Mouse (Mus musculus): ENCODE data around the gene Svep1. TPM values are rescaled to one million over a fixed set of nuclear protein-coding genes. Genes with fewer than 3 reads are reported as not detected.

Gene Svep1
- polyA plus RNA-seq, 1 experiment from 2014 or later = 0.33 TPM

DNA sequence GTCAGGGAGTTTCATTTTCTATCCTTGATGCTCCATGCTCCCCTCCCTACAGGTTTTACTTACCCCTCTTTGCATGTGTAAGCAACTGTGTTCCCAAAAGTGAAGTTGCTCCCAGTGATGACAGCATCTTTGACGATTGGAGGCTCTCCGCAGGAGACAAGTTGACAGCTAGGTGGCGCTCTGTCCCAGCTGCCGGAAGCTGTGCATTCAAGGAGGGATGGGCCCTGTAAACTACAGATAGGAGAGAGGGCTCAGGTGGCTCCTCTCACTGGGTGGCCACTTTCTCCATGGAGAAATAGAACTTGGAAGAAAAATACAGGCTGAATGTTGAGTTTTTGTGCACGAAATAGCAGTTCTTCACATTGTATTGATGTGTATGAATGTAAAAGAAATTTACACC is 124.1 kb downstream of the Svep1 start:
- no peak overlapping the region for H3K9ac ChIP-seq
- no peaks in the 10 kb centered on the region for H3K9me3 ChIP-seq (replicated peaks)
- no peaks in the 10 kb centered on the region for H3K36me3 ChIP-seq
- DNase-seq = peak; percentile 10
- no peak overlapping the region for H3K4me2 ChIP-seq
- H3K27ac ChIP-seq = no peak overlapping the region
- WGBS (ENCODE audit: insufficient replicate concordance) = 11% methylated on average over 5 of the region's 5 CpGs
- no peaks in the 10 kb centered on the region for H3K27me3 ChIP-seq
- H3K4me3 ChIP-seq (replicated peaks) = no peak overlapping the region
- ATAC-seq (ENCODE audit: low read depth) = no peak
- H3K4me1 ChIP-seq (replicated peaks) = no peaks in the 10 kb centered on the region

DNA sequence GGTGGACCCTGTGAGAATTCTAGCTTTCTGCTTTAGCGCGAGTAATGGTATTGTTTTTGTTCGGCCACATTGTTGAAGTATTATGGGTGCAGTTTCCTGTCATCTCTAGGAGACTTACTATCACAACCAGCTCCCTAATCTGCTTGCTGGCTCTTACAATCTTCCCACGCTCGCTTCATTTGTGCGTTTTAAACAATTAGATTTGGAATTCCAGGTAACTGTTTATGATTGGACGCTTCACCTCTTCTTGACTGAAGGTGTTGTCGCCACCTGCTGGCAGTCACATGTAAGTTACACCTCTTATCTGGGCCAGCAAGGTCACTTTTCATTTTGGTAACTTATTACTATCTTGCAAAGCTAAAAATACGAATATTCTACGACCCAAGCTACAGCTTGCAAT is 127.0 kb downstream of the Svep1 start:
- H3K4me1 ChIP-seq (replicated peaks) = no peaks in the 10 kb centered on the region
- DNase-seq = peak; percentile 4
- H3K9me3 ChIP-seq (replicated peaks) = no peaks in the 10 kb centered on the region
- H3K27me3 ChIP-seq = no peaks in the 10 kb centered on the region
- H3K4me2 ChIP-seq = no peak overlapping the region
- WGBS (ENCODE audit: insufficient replicate concordance) = 22% methylated on average over 10 of the region's 10 CpGs
- ATAC-seq (ENCODE audit: low read depth) = no peak
- no peaks in the 10 kb centered on the region for H3K36me3 ChIP-seq
- no peak overlapping the region for H3K4me3 ChIP-seq (replicated peaks)
- H3K27ac ChIP-seq = no peak overlapping the region
- no peak overlapping the region for H3K9ac ChIP-seq

DNA sequence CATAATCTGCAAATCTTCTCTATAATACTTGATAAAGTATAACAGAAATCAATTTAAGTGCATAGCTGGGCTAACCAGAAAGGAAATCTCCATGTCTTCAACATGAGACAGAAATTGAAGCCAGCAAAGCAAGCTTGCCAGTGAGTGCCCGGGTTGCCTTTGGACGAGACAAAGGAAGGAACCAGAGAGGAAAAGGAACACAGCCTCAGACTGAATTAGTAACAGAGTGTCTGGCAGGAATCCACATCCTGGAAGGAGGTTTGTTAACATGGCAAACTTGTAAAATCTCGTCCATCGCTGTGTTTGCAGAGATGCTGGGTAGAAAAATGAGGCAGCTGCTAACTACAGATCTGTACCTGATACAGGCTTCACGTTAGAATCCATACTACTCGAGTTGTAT is 128.7 kb downstream of the Svep1 start:
- ATAC-seq (ENCODE audit: low read depth) = no peak
- DNase-seq = no peak
- WGBS (ENCODE audit: insufficient replicate concordance) = 35% methylated on average over 6 of the region's 6 CpGs
- no peak overlapping the region for H3K27ac ChIP-seq
- no peaks in the 10 kb centered on the region for H3K9me3 ChIP-seq (replicated peaks)
- no peak overlapping the region for H3K9ac ChIP-seq
- no peak overlapping the region for H3K4me3 ChIP-seq (replicated peaks)
- no peak overlapping the region for H3K4me2 ChIP-seq
- no peaks in the 10 kb centered on the region for H3K4me1 ChIP-seq (replicated peaks)
- H3K36me3 ChIP-seq = no peaks in the 10 kb centered on the region
- no peaks in the 10 kb centered on the region for H3K27me3 ChIP-seq

DNA sequence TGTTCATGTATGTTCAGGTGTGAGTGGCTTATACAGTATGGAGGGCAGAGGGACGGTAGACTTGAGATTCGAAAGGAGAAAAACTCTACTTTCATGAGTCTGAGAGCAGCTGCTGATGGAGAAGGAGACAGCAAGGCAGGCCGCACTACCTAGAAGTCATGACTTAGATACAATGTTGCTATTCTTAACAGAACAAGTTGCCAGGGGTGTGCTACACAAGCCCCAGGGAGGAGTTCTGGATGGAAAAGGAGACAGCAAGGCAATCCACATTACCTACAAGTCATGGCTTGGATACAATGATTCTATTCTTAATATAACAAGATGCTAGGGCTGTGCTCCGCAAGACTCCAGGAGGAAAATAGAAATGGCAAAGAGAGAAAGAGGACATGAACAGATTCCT is 129.1 kb downstream of the Svep1 start:
- no peak for ATAC-seq (ENCODE audit: low read depth)
- H3K4me3 ChIP-seq (replicated peaks) = no peak overlapping the region
- no peak overlapping the region for H3K4me2 ChIP-seq
- H3K9me3 ChIP-seq (replicated peaks) = no peaks in the 10 kb centered on the region
- DNase-seq = no peak
- H3K27me3 ChIP-seq = no peaks in the 10 kb centered on the region
- H3K36me3 ChIP-seq = no peaks in the 10 kb centered on the region
- H3K4me1 ChIP-seq (replicated peaks) = no peaks in the 10 kb centered on the region
- H3K27ac ChIP-seq = no peak overlapping the region
- H3K9ac ChIP-seq = no peak overlapping the region
- WGBS (ENCODE audit: insufficient replicate concordance) = 67% methylated on average over 4 of the region's 4 CpGs

DNA sequence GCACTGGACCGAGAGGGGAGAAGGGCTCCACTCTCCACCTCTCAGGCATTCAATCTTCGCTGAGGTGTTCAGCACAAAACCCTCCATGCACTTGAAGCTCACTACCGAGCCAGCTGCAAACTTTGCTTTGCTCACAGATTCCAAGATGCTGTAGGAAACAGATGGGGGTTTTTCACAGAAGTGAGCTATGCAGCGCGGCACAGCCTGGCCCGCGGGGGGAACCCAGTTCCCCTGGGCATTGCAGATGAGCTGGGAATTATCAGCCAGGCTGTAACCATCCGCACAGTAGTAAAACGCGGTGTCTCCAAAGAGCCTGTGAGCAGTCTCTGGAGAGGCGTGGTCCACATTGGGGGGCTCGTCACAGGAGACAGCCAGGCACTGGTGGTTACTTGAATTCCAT is 133.8 kb downstream of the Svep1 start:
- WGBS (ENCODE audit: insufficient replicate concordance) = 70% methylated on average over 12 of the region's 12 CpGs
- H3K4me3 ChIP-seq (replicated peaks) = no peak overlapping the region

DNA sequence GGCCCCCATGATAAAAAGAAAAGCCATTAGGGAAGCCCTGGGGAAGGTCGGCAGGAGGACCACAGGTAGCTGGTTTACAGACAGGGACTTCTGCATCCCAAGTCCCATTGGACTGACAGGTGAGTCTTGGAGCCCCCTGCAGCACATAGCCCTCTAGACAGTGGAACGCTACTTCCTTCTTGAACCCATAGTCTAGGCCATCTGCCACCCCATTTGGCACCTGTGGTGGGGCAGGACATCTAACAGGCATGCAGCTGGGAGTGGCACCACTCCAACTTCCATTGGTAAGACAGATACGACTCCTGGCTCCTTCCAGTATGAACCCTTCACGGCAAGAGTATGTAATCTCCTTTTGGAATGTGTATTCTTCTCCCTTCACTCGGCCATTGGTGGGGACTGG is 137.8 kb downstream of the Svep1 start:
- Histone ChIP-seq H3K4me1 (replicated peaks) (no peaks in the 10 kb centered on the region), H3K27me3 (no peaks in the 10 kb centered on the region), H3K27ac (no peak overlapping the region), H3K4me2 (no peak overlapping the region), H3K9ac (no peak overlapping the region), H3K9me3 (replicated peaks) (no peaks in the 10 kb centered on the region; the same call in 1 of the 2 replicates), H3K4me3 (replicated peaks) (no peak overlapping the region), H3K36me3 (no peaks in the 10 kb centered on the region)
- 67% methylated on average over 5 of the region's 5 CpGs for WGBS (ENCODE audit: insufficient replicate concordance)
- DNase-seq (no peak), ATAC-seq (ENCODE audit: low read depth) (no peak)

More for the DNA sequence above, 133.8 kb downstream of the Svep1 start:
- Histone ChIP-seq H3K27me3 (no peaks in the 10 kb centered on the region), H3K9me3 (replicated peaks) (no peaks in the 10 kb centered on the region; the same call in 1 of the 2 replicates), H3K9ac (no peak overlapping the region), H3K36me3 (no peaks in the 10 kb centered on the region), H3K4me1 (replicated peaks) (no peaks in the 10 kb centered on the region), H3K27ac (no peak overlapping the region), H3K4me2 (no peak overlapping the region)
- ATAC-seq (ENCODE audit: low read depth) (no peak), DNase-seq (no peak)

DNA sequence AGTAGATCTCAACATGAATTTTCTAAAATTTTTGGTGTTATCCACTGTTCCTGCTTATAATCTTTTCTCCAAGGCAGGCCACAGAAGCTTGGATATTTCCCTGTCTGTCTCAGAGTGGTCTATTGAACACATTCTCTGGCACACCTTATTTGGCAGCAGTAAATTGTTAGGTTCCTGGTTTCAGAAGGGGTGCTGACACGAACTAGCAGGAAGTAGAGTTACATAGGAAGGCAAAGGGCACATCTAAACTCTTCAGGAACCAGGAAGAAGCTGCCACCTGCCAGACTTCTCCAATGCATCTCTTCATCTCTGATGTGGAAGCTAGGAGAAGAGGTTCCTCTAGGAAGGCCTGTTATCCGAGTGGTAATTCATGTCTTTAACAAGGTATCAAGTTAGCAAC is 141.9 kb downstream of the Svep1 start:
- Histone ChIP-seq H3K9me3 (replicated peaks) (no peaks in the 10 kb centered on the region), H3K27ac (no peak overlapping the region)
- ATAC-seq (ENCODE audit: low read depth) = no peak

DNA sequence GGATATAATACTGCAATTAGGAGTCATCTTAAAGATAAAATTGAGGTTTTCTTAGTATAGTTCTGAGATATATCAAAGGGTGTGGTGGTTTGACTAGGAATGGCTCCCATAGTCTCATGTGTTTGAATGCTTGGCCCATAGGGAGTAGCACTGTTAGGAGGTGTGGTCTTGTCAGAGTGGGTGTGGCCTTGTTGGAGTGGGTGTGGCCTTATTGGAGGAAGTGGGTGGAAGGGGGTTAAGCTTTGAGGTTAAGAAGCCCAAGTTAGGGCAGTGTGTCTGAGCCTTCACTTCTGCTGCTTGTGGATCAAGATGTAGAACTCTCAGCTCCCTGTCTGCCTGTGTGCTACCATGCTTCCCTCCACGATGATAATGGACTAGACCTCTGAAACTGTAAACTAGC is 143.7 kb downstream of the Svep1 start:
- WGBS (ENCODE audit: insufficient replicate concordance) = 59% methylated on average over 1 of the region's 1 CpGs
- Histone ChIP-seq H3K36me3 (no peaks in the 10 kb centered on the region), H3K4me3 (replicated peaks) (no peak overlapping the region), H3K9ac (no peak overlapping the region), H3K27ac (no peak overlapping the region), H3K27me3 (no peaks in the 10 kb centered on the region), H3K4me2 (no peak overlapping the region), H3K9me3 (replicated peaks) (no peaks in the 10 kb centered on the region), H3K4me1 (replicated peaks) (no peaks in the 10 kb centered on the region)
- ATAC-seq (ENCODE audit: low read depth) = no peak
- no peak for DNase-seq

More for the DNA sequence above, 141.9 kb downstream of the Svep1 start:
- WGBS (ENCODE audit: insufficient replicate concordance) = 42% methylated on average over 2 of the region's 2 CpGs
- H3K4me3 ChIP-seq (replicated peaks) = no peak overlapping the region
- no peak for DNase-seq
- H3K4me1 ChIP-seq (replicated peaks) = no peaks in the 10 kb centered on the region
- no peaks in the 10 kb centered on the region for H3K27me3 ChIP-seq
- no peaks in the 10 kb centered on the region for H3K36me3 ChIP-seq
- no peak overlapping the region for H3K9ac ChIP-seq
- H3K4me2 ChIP-seq = no peak overlapping the region

DNA sequence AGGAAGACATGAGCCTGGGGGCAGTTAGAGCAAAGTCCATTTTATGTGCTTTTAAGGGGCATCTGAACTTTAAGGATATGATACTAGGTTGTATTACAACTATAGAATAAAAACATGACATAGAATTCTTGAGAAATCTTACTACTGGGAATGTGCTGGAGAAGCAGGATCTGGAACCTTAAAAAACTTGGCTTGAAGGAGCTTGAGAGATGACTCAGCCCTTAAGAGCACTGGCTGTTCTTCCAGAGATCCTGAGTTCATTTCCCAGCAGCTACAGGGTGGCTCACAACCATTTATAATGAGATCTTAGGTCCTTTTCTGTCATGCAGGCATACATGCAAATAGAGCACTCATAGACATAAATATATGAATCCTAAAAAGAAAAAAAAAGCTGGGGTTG is 151.0 kb downstream of the Svep1 start:
- H3K4me1 ChIP-seq (replicated peaks) = no peaks in the 10 kb centered on the region
- no peak overlapping the region for H3K4me3 ChIP-seq (replicated peaks)
- DNase-seq = no peak
- ATAC-seq (ENCODE audit: low read depth) = no peak
- no peaks in the 10 kb centered on the region for H3K9me3 ChIP-seq (replicated peaks)
- H3K9ac ChIP-seq = no peak overlapping the region
- no peak overlapping the region for H3K27ac ChIP-seq
- H3K36me3 ChIP-seq = no peaks in the 10 kb centered on the region
- H3K4me2 ChIP-seq = no peak overlapping the region
- H3K27me3 ChIP-seq = no peaks in the 10 kb centered on the region

DNA sequence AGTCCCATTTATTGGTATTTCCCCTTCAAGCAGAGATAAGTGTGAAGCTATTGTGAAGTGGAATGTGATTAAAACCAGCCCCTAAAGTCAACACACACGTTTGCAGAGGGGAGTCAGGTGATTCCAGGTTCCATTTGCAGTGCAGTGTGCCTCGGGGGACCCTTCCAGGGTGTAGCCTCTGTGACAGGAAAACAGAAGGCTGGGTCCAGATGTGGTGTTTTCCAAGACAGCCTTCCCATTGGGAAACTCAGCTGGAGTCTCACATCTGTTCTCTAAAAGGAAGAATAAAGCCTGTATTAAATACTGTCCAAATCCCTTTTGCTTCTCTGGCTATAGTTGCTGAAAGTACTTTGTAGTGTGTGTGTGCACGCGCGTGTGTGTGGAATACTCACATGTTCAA is 152.2 kb downstream of the Svep1 start:
- no peak overlapping the region for H3K27ac ChIP-seq
- H3K4me1 ChIP-seq (replicated peaks) = no peaks in the 10 kb centered on the region
- no peaks in the 10 kb centered on the region for H3K27me3 ChIP-seq
- H3K4me3 ChIP-seq (replicated peaks) = no peak overlapping the region
- WGBS (ENCODE audit: insufficient replicate concordance) = 67% methylated on average over 5 of the region's 5 CpGs
- ATAC-seq (ENCODE audit: low read depth) (no peak), DNase-seq (no peak)
- H3K9me3 ChIP-seq (replicated peaks) = no peaks in the 10 kb centered on the region
- H3K4me2 ChIP-seq = no peak overlapping the region
- no peak overlapping the region for H3K9ac ChIP-seq
- H3K36me3 ChIP-seq = no peaks in the 10 kb centered on the region

DNA sequence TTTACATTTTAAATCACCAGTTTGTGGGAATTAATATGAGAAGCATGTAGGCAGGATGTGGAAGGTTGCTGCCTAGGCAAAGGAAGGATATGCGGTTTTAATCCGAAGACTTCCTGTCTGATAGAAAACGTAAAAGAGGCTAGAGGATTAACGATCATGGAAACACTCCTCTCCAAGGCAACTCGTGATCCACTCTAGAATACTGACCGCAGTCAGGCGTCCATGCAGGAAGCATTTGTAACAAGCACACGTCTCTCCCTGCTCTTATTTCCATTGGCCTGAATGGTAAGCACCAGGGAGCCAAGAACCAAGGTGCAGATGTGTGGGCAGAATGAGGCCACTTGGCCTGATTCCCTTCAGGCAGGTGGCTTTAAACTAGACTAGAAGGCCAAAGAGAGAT is 155.9 kb downstream of the Svep1 start:
- no peak for DNase-seq

DNA sequence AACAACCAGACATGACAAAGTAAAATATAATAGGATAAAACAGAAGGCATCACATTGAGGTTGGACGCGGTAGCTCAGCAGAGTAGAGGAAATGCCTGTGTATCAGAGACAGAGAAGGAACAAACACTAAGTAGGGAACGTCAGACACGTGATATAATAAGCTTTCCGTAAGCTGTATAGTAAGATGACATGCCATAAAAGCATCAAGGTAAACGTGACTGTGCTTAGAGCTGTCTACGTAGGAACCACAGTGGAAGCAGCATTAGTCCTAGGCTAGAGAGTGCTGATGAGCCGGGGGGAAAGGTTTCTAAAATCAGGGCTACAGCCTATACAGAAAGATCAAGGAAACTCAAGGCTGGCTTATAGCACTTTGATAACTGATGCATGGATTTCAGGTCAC is 156.4 kb downstream of the Svep1 start:
- 58% methylated on average over 8 of the region's 8 CpGs for WGBS (ENCODE audit: insufficient replicate concordance)
- Histone ChIP-seq H3K4me2 (no peak overlapping the region), H3K9me3 (replicated peaks) (no peaks in the 10 kb centered on the region), H3K36me3 (no peaks in the 10 kb centered on the region), H3K27me3 (no peaks in the 10 kb centered on the region), H3K4me1 (replicated peaks) (no peaks in the 10 kb centered on the region), H3K27ac (no peak overlapping the region), H3K9ac (no peak overlapping the region), H3K4me3 (replicated peaks) (no peak overlapping the region)
- no peak for ATAC-seq (ENCODE audit: low read depth)
- DNase-seq = no peak

More for the DNA sequence above, 155.9 kb downstream of the Svep1 start:
- no peaks in the 10 kb centered on the region for H3K36me3 ChIP-seq
- WGBS (ENCODE audit: insufficient replicate concordance) = 43% methylated on average over 8 of the region's 8 CpGs
- no peak overlapping the region for H3K9ac ChIP-seq
- H3K27ac ChIP-seq = no peak overlapping the region
- no peak for ATAC-seq (ENCODE audit: low read depth)
- H3K4me1 ChIP-seq (replicated peaks) = no peaks in the 10 kb centered on the region
- no peak overlapping the region for H3K4me3 ChIP-seq (replicated peaks)
- H3K27me3 ChIP-seq = no peaks in the 10 kb centered on the region
- H3K9me3 ChIP-seq (replicated peaks) = no peaks in the 10 kb centered on the region
- H3K4me2 ChIP-seq = no peak overlapping the region

DNA sequence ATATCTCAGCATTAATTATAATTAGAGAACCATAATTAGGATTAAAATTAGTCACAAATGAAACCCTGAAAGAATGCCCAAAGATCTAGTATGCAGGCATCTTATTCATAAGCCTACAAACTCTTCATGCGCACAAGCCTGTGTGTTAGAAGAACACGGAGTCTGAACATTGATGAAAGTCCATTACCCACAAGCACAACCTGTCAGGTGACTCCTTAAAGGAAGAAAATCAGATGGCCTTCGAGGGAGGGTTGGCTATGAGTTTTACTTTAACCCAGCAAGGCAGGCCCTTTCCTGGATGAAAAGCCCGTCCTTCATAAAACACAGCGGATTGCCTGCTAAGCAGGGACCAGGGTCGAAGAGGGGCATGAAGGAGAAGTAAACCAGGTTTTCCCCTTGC is 161.8 kb downstream of the Svep1 start:
- Histone ChIP-seq H3K4me1 (replicated peaks) (no peaks in the 10 kb centered on the region), H3K36me3 (no peaks in the 10 kb centered on the region), H3K4me3 (replicated peaks) (no peak overlapping the region), H3K27me3 (no peaks in the 10 kb centered on the region), H3K4me2 (no peak overlapping the region), H3K9me3 (replicated peaks) (no peaks in the 10 kb centered on the region), H3K27ac (no peak overlapping the region), H3K9ac (no peak overlapping the region)
- 75% methylated on average over 6 of the region's 6 CpGs for WGBS (ENCODE audit: insufficient replicate concordance)
- no peak for DNase-seq
- ATAC-seq (ENCODE audit: low read depth) = no peak
